Mouse (Mus musculus): ENCODE data around the gene Scamp5. TPM values are rescaled to one million over a fixed set of nuclear protein-coding genes. Genes with fewer than 3 reads are reported as not detected.

The Scamp5 gene
- polyA plus RNA-seq, 1 experiment from 2014 or later: 6.2 TPM

- Histone ChIP-seq H3K4me2 (ENCODE audit: low read length) (no peak overlapping the region), H3K27me3 (ENCODE audit: control insufficient read depth, insufficient read depth, low read length) (no peaks in the 10 kb centered on the region), H3K4me3 (ENCODE audit: control insufficient read depth in 1 of 2, insufficient read depth in 1 of 2, low read depth in 1 of 2, low read length in 2 of 2) (no peak overlapping the region), H3K9ac (ENCODE audit: low read length) (no peak overlapping the region), H3K27ac (replicated peaks in 1 of 2; ENCODE audit: control insufficient read depth in 1 of 2, insufficient read depth in 1 of 2, low read depth in 2 of 2, low read length in 2 of 2) (peak overlapping the region in 1 of 2 experiments; percentile 55; a peak in 2 of 4 replicates), H3K36me3 (ENCODE audit: control insufficient read depth, insufficient read depth, low read length) (no peaks in the 10 kb centered on the region), H3K4me1 (ENCODE audit: control insufficient read depth in 2 of 2, insufficient read depth in 2 of 2, low read length in 2 of 2) (peaks cover 32 to 51% of the 10 kb centered on the region in 2 experiments), H3K9me3 (ENCODE audit: control insufficient read depth, low read length) (no peaks in the 10 kb centered on the region)
- no peak for ATAC-seq (ENCODE audit: insufficient number of reproducible peaks, insufficient read depth, low FRiP score, low read depth)
- 51% methylated on average over 3 of the region's 3 CpGs for WGBS
These were observed 42.7 kb downstream of the Scamp5 start for GRCm38 (mm10) chr9:57425116-57425515.

- no peaks in the 10 kb centered on the region for H3K9me3 ChIP-seq (ENCODE audit: control insufficient read depth, low read length)
- H3K4me3 ChIP-seq (ENCODE audit: control insufficient read depth in 1 of 2, insufficient read depth in 1 of 2, low read depth in 1 of 2, low read length in 2 of 2): no peak overlapping the region
- no peaks in the 10 kb centered on the region for H3K36me3 ChIP-seq (ENCODE audit: control insufficient read depth, insufficient read depth, low read length)
- no peaks in the 10 kb centered on the region for H3K27me3 ChIP-seq (ENCODE audit: control insufficient read depth, insufficient read depth, low read length)
- peaks cover 39 to 61% of the 10 kb centered on the region in 2 experiments for H3K4me1 ChIP-seq (ENCODE audit: control insufficient read depth in 2 of 2, insufficient read depth in 2 of 2, low read length in 2 of 2)
- no peak overlapping the region for H3K9ac ChIP-seq (ENCODE audit: low read length)
- ATAC-seq (ENCODE audit: insufficient number of reproducible peaks, insufficient read depth, low FRiP score, low read depth): no peak
- no peak overlapping the region for H3K27ac ChIP-seq (replicated peaks in 1 of 2; ENCODE audit: control insufficient read depth in 1 of 2, insufficient read depth in 1 of 2, low read depth in 2 of 2, low read length in 2 of 2)
- 27% methylated on average over 6 of the region's 6 CpGs for WGBS
- no peak overlapping the region for H3K4me2 ChIP-seq (ENCODE audit: low read length)
These were observed 43.8 kb downstream of the Scamp5 start for GRCm38 (mm10) chr9:57424066-57424465.

- H3K9me3 ChIP-seq (ENCODE audit: control insufficient read depth, low read length): no peaks in the 10 kb centered on the region
- no peak overlapping the region for H3K4me2 ChIP-seq (ENCODE audit: low read length)
- no peak overlapping the region for H3K9ac ChIP-seq (ENCODE audit: low read length)
- no peak overlapping the region for H3K4me3 ChIP-seq (ENCODE audit: control insufficient read depth in 1 of 2, insufficient read depth in 1 of 2, low read depth in 1 of 2, low read length in 2 of 2)
- no peaks in the 10 kb centered on the region for H3K27me3 ChIP-seq (ENCODE audit: control insufficient read depth, insufficient read depth, low read length)
- H3K27ac ChIP-seq (replicated peaks in 1 of 2; ENCODE audit: control insufficient read depth in 1 of 2, insufficient read depth in 1 of 2, low read depth in 2 of 2, low read length in 2 of 2): peak overlapping the region; percentile 55 to 85
- peaks cover 36 to 49% of the 10 kb centered on the region in 2 experiments for H3K4me1 ChIP-seq (ENCODE audit: control insufficient read depth in 2 of 2, insufficient read depth in 2 of 2, low read length in 2 of 2)
- no peaks in the 10 kb centered on the region for H3K36me3 ChIP-seq (ENCODE audit: control insufficient read depth, insufficient read depth, low read length)
- ATAC-seq (ENCODE audit: insufficient number of reproducible peaks, insufficient read depth, low FRiP score, low read depth): no peak
- 39% methylated on average over 5 of the region's 5 CpGs for WGBS
These were observed 46.2 kb downstream of the Scamp5 start for GRCm38 (mm10) chr9:57421688-57422111.

- H3K36me3 ChIP-seq (ENCODE audit: control insufficient read depth, insufficient read depth, low read length): no peaks in the 10 kb centered on the region
- peak overlapping the region; percentile 51 for H3K4me2 ChIP-seq (ENCODE audit: low read length)
- H3K9me3 ChIP-seq (ENCODE audit: control insufficient read depth, low read length): no peaks in the 10 kb centered on the region
- 32% methylated on average over 9 of the region's 9 CpGs for WGBS
- peak overlapping the region; percentile 85 to 92 for H3K27ac ChIP-seq (replicated peaks in 1 of 2; ENCODE audit: control insufficient read depth in 1 of 2, insufficient read depth in 1 of 2, low read depth in 2 of 2, low read length in 2 of 2)
- no peak overlapping the region; the same call in 1 of the 2 replicates for H3K9ac ChIP-seq (ENCODE audit: low read length)
- H3K4me3 ChIP-seq (ENCODE audit: control insufficient read depth in 1 of 2, insufficient read depth in 1 of 2, low read depth in 1 of 2, low read length in 2 of 2): no peak overlapping the region
- ATAC-seq (ENCODE audit: insufficient number of reproducible peaks, insufficient read depth, low FRiP score, low read depth): peak; percentile 45
- no peaks in the 10 kb centered on the region for H3K27me3 ChIP-seq (ENCODE audit: control insufficient read depth, insufficient read depth, low read length)
- H3K4me1 ChIP-seq (ENCODE audit: control insufficient read depth in 2 of 2, insufficient read depth in 2 of 2, low read length in 2 of 2): peaks cover 36 to 49% of the 10 kb centered on the region in 2 experiments
These were observed 46.7 kb downstream of the Scamp5 start for GRCm38 (mm10) chr9:57421121-57421571.

- peaks cover 36 to 49% of the 10 kb centered on the region in 2 experiments for H3K4me1 ChIP-seq (ENCODE audit: control insufficient read depth in 2 of 2, insufficient read depth in 2 of 2, low read length in 2 of 2)
- no peak overlapping the region for H3K4me3 ChIP-seq (ENCODE audit: control insufficient read depth in 1 of 2, insufficient read depth in 1 of 2, low read depth in 1 of 2, low read length in 2 of 2)
- no peaks in the 10 kb centered on the region for H3K36me3 ChIP-seq (ENCODE audit: control insufficient read depth, insufficient read depth, low read length)
- WGBS: 6% methylated on average over 20 of the region's 20 CpGs
- ATAC-seq (ENCODE audit: insufficient number of reproducible peaks, insufficient read depth, low FRiP score, low read depth): peak; percentile 84
- H3K9me3 ChIP-seq (ENCODE audit: control insufficient read depth, low read length): no peaks in the 10 kb centered on the region
- peak overlapping the region; percentile 51 for H3K4me2 ChIP-seq (ENCODE audit: low read length)
- peak overlapping the region; percentile 39; the same call in 1 of the 2 replicates for H3K9ac ChIP-seq (ENCODE audit: low read length)
- H3K27ac ChIP-seq (replicated peaks in 1 of 2; ENCODE audit: control insufficient read depth in 1 of 2, insufficient read depth in 1 of 2, low read depth in 2 of 2, low read length in 2 of 2): peak overlapping the region; percentile 85 to 92
- no peaks in the 10 kb centered on the region for H3K27me3 ChIP-seq (ENCODE audit: control insufficient read depth, insufficient read depth, low read length)
These were observed 47.3 kb downstream of the Scamp5 start for GRCm38 (mm10) chr9:57420321-57421120.

GRCm38 (mm10) chr9:57419521-57420267 lies 48.2 kb downstream of the Scamp5 start:
- ATAC-seq (ENCODE audit: insufficient number of reproducible peaks, insufficient read depth, low FRiP score, low read depth): no peak
- H3K4me3 ChIP-seq (ENCODE audit: control insufficient read depth in 1 of 2, insufficient read depth in 1 of 2, low read depth in 1 of 2, low read length in 2 of 2): no peak overlapping the region
- H3K36me3 ChIP-seq (ENCODE audit: control insufficient read depth, insufficient read depth, low read length): no peaks in the 10 kb centered on the region
- peak overlapping the region; percentile 51 for H3K4me2 ChIP-seq (ENCODE audit: low read length)
- 0 out of 2 replicates have a peak overlapping the region, but pooled peaks have one; percentile 39 for H3K9ac ChIP-seq (ENCODE audit: low read length)
- no peaks in the 10 kb centered on the region for H3K9me3 ChIP-seq (ENCODE audit: control insufficient read depth, low read length)
- peak overlapping the region; percentile 85 to 92 for H3K27ac ChIP-seq (replicated peaks in 1 of 2; ENCODE audit: control insufficient read depth in 1 of 2, insufficient read depth in 1 of 2, low read depth in 2 of 2, low read length in 2 of 2)
- H3K27me3 ChIP-seq (ENCODE audit: control insufficient read depth, insufficient read depth, low read length): no peaks in the 10 kb centered on the region
- peaks cover 34 to 44% of the 10 kb centered on the region in 2 experiments for H3K4me1 ChIP-seq (ENCODE audit: control insufficient read depth in 2 of 2, insufficient read depth in 2 of 2, low read length in 2 of 2)
- 73% methylated on average over 16 of the region's 16 CpGs for WGBS

GRCm38 (mm10) chr9:57417341-57417740 lies 50.5 kb downstream of the Scamp5 start:
- no peak for ATAC-seq (ENCODE audit: insufficient number of reproducible peaks, insufficient read depth, low FRiP score, low read depth)
- H3K9ac ChIP-seq (ENCODE audit: low read length): no peak overlapping the region
- WGBS: 74% methylated on average over 8 of the region's 8 CpGs

More at GRCm38 (mm10) chr9:57417341-57417740, 50.5 kb downstream of the Scamp5 start:
- H3K4me1 ChIP-seq (ENCODE audit: control insufficient read depth in 2 of 2, insufficient read depth in 2 of 2, low read length in 2 of 2): peaks cover 27 to 33% of the 10 kb centered on the region in 2 experiments
- no peak overlapping the region for H3K4me3 ChIP-seq (ENCODE audit: control insufficient read depth in 1 of 2, insufficient read depth in 1 of 2, low read depth in 1 of 2, low read length in 2 of 2)
- no peak overlapping the region for H3K27ac ChIP-seq (replicated peaks in 1 of 2; ENCODE audit: control insufficient read depth in 1 of 2, insufficient read depth in 1 of 2, low read depth in 2 of 2, low read length in 2 of 2)
- no peaks in the 10 kb centered on the region for H3K36me3 ChIP-seq (ENCODE audit: control insufficient read depth, insufficient read depth, low read length)
- H3K27me3 ChIP-seq (ENCODE audit: control insufficient read depth, insufficient read depth, low read length): no peaks in the 10 kb centered on the region
- no peaks in the 10 kb centered on the region for H3K9me3 ChIP-seq (ENCODE audit: control insufficient read depth, low read length)
- H3K4me2 ChIP-seq (ENCODE audit: low read length): no peak overlapping the region
